Mouse (Mus musculus) embryonic fibroblast, embryonic 13.5 days (primary cell): ENCODE data around the gene Cnih1.

Experiments used
- CTCF ChIP-seq: IDR thresholded peaks from 2 replicates; pipeline ENCODE4 v1.5.1; 2011; ENCODE audit warnings: mild to moderate bottlenecking, control low read depth, low read length, moderate library complexity, borderline replicate concordance; ENCODE audit not compliant: insufficient read depth
- POLR2A ChIP-seq: IDR thresholded peaks from 2 replicates; pipeline ENCODE4 v1.6.1; 2011; ENCODE audit warnings: low read depth, mild to moderate bottlenecking, control low read depth, low read length, moderate library complexity

GRCm38 (mm10) chr14:46725743-46726142 is 62.5 kb downstream of the Cnih1 start:
- TF ChIP-seq CTCF (no peak), POLR2A (no peak)
